Mouse (Mus musculus) brain, embryonic 14.5 days (tissue): Measurements from ENCODE around the gene Aldh3a1.

Source experiments
- CTCF ChIP-seq: fragments of 200-500 bp; IDR thresholded peaks from 2 replicates; pipeline ENCODE4 v1.5.1; 2012; ENCODE audit warnings: inconsistent platforms, mild to moderate bottlenecking, moderate library complexity, borderline replicate concordance; ENCODE audit not compliant: insufficient read depth, insufficient read length; ENCODE audit errors: extremely low read depth
- POLR2A ChIP-seq: fragments of 200-500 bp; IDR thresholded peaks from 2 replicates; pipeline ENCODE4 v1.6.1; 2012; ENCODE audit warnings: mild to moderate bottlenecking, inconsistent platforms, borderline replicate concordance; ENCODE audit not compliant: poor library complexity, insufficient read depth, insufficient read length, severe bottlenecking; ENCODE audit errors: extremely low read depth

DNA sequence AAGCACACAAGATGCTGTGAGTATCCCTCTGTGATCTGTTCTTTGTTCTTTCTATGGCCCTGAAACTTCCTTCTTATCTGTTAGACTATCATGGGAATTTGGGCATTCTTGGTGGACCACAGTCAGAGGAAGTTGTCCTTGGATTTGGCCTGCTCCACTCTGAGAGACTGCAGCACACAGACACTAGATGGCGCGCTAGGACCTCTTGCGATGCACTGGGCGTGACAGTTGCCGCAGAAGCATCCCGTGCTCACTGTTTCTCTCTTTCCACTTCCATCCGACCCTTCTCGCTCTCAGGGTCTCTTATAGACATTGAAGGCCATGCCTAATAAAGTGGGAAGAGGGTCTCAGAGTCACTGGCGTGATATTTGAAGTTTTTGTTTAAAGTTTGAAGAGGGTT lies 13.9 kb upstream of the Aldh3a1 start:
- TF ChIP-seq CTCF (peak; percentile 97), POLR2A (no peak)
